Mouse (Mus musculus) heart, postnatal 0 days (tissue): ENCODE measurements at regions not wholly inside any gene's neighbourhood (a gene's known extent, or its start where the extent isn't known, plus 50 kb on each side); places are given as distances from the start of the nearest gene placed in this dataset.

Experiments
- CTCF ChIP-seq: IDR thresholded peaks from 2 replicates; pipeline ENCODE4 v1.5.1; 2016; ENCODE audit warnings: antibody characterized with exemption, control low read depth, low read depth
- EP300 ChIP-seq: IDR thresholded peaks from 2 replicates; pipeline ENCODE4 v1.6.1; 2016; ENCODE audit warnings: antibody characterized with exemption, low read depth

DNA sequence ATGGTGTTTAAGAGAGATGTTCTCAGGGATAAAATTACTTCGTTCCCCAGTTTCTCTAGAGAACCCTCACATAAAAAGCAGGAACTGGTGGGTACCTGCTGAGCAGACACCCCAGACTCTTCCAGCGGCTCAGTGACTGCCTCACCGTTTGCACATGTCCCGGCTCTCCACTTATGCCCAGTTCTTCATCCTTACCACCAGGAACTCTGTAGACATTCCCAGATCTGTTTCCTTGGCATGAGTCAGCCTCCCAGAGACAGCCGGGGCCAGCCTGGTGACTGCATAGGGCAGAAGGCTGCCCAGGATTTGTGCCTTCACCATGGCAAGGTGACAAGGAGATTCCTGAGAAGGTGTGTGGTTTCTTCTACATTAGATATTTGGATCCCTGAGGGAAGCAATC lies 81.6 kb upstream of the Rasgrf1 start:
- no peak for TF ChIP-seq CTCF
- no peak for TF ChIP-seq EP300
